Mouse (Mus musculus) midbrain, postnatal 0 days (tissue): ENCODE results near the gene Washc4. TPM values are rescaled to one million over a fixed set of nuclear protein-coding genes. Genes with fewer than 3 reads are reported as not detected.

Experiments used
- ATAC-seq: fragments of 200-750 bp; cut with Nextera tagmentation; 2 replicates; pipeline ENCODE4 v1.8.0; 2017; ENCODE audit warnings: moderate number of reproducible peaks, mild to moderate bottlenecking, moderate TSS enrichment, moderate library complexity; ENCODE audit not compliant: low FRiP score
- DNase-seq: peaks from one replicate; pipeline ENCODE4 v3.0.0-alpha.2; 2015; ENCODE audit warnings: low spot score
- H3K27ac ChIP-seq: fragments of 300-500 bp; sonication (generic); 2 replicates; pipeline ENCODE4 v1.5.1; 2014; ENCODE audit warnings: low read depth, mild to moderate bottlenecking, low read length, mixed read lengths
- H3K27me3 ChIP-seq: fragments of 300-500 bp; sonication (generic); 2 replicates; pipeline ENCODE4 v1.6.1; 2014; ENCODE audit warnings: low read length, control low read depth, mixed read lengths; ENCODE audit not compliant: insufficient read depth
- H3K36me3 ChIP-seq: fragments of 300-500 bp; sonication (generic); 2 replicates; pipeline ENCODE4 v1.6.1; 2014; ENCODE audit warnings: low read length, control low read depth, mixed read lengths; ENCODE audit not compliant: insufficient read depth
- H3K4me1 ChIP-seq: fragments of 300-500 bp; sonication (generic); 2 replicates; pipeline ENCODE4 v1.6.1; 2014; ENCODE audit warnings: mild to moderate bottlenecking, control low read depth, antibody characterized with exemption, low read length, mixed read lengths; ENCODE audit not compliant: insufficient read depth
- H3K4me2 ChIP-seq: fragments of 300-500 bp; sonication (generic); 2 replicates; pipeline ENCODE4 v1.6.1; 2014; ENCODE audit warnings: low read depth, mild to moderate bottlenecking, low read length, mixed read lengths; ENCODE audit not compliant: poor library complexity, severe bottlenecking
- H3K4me3 ChIP-seq: fragments of 300-500 bp; sonication (generic); 2 replicates; pipeline ENCODE4 v1.5.1; 2014; ENCODE audit warnings: low read depth, mild to moderate bottlenecking, low read length, moderate library complexity
- H3K9ac ChIP-seq: fragments of 300-500 bp; sonication (generic); replicated peaks from 2 replicates; pipeline ENCODE4 v1.6.1; 2014; ENCODE audit warnings: mild to moderate bottlenecking, low read length, moderate library complexity, mixed read lengths; ENCODE audit not compliant: poor library complexity, severe bottlenecking
- H3K9me3 ChIP-seq: fragments of 300-500 bp; sonication (generic); 2 replicates; pipeline ENCODE4 v1.6.1; 2016; ENCODE audit warnings: low read length, control low read depth
- CTCF ChIP-seq: IDR thresholded peaks from 2 replicates; pipeline ENCODE4 v1.5.1; 2016; ENCODE audit warnings: antibody characterized with exemption, mild to moderate bottlenecking
- WGBS: fragments of 180-500 bp; shearing (Covaris S2); extraction: QIAGEN DNeasy Blood & Tissue Kit; methylation state at CpG from one replicate; pipeline ENCODE4 v1.1.7; 2014; 5-methylcytosine and 5-hydroxymethylcytosine counted together
- polyA plus RNA-seq: library from polyadenylated mRNA; unstranded; fragments of >200 nt; fragmentation: Nextera tagmentation; extraction: Ambion mirVana; gene quantifications from 2 replicates; pipeline ENCODE4 v1.2.1, GENCODE M21; 2015
- total RNA-seq: library from RNA; depleted of rRNA; stranded (reverse); fragments of >200 nt; gene quantifications from 2 replicates; pipeline ENCODE4 v1.2.3, GENCODE M21; 2014; rRNA removed

The Washc4 gene
- total and polyA plus RNA-seq, 2 experiments from 2014 or later = 16.5 to 22.1 TPM

- peak; percentile 81 for DNase-seq
- ATAC-seq = peak; percentile 73; the same call in 1 of the 2 replicates
- no peak overlapping the region for H3K27ac ChIP-seq
- H3K9me3 ChIP-seq = no peaks in the 10 kb centered on the region
- H3K36me3 ChIP-seq = peaks cover 8% of the 10 kb centered on the region; the same call in 1 of the 2 replicates
- 37% methylated on average over 6 of the region's 6 CpGs for WGBS
- H3K4me2 ChIP-seq = no peak overlapping the region
- H3K9ac ChIP-seq = no peak overlapping the region
- no peak for TF ChIP-seq CTCF
- no peak overlapping the region for H3K4me3 ChIP-seq
- no peaks in the 10 kb centered on the region for H3K27me3 ChIP-seq
- H3K4me1 ChIP-seq = no peaks in the 10 kb centered on the region
Observed at GRCm38 (mm10) chr10:83637295-83637694, 93.7 kb downstream of the Washc4 start.

GRCm38 (mm10) chr10:83639881-83640386, 96.4 kb downstream of the Washc4 start:
- Histone ChIP-seq H3K36me3 (peaks cover 8% of the 10 kb centered on the region; the same call in 1 of the 2 replicates), H3K27ac (no peak overlapping the region), H3K4me2 (no peak overlapping the region), H3K4me3 (no peak overlapping the region), H3K4me1 (no peaks in the 10 kb centered on the region; the same call in 1 of the 2 replicates), H3K9ac (no peak overlapping the region), H3K9me3 (no peaks in the 10 kb centered on the region), H3K27me3 (no peaks in the 10 kb centered on the region)
- DNase-seq = peak; percentile 36
- TF ChIP-seq CTCF = no peak
- ATAC-seq = no peak
- 67% methylated on average over 10 of the region's 10 CpGs for WGBS

GRCm38 (mm10) chr10:83641641-83642040, 98.1 kb downstream of the Washc4 start:
- TF ChIP-seq CTCF = no peak
- no peak for DNase-seq
- Histone ChIP-seq H3K4me2 (no peak overlapping the region), H3K27me3 (no peaks in the 10 kb centered on the region), H3K36me3 (peaks cover 8% of the 10 kb centered on the region; the same call in 1 of the 2 replicates), H3K27ac (no peak overlapping the region), H3K4me3 (no peak overlapping the region), H3K4me1 (no peaks in the 10 kb centered on the region; the same call in 1 of the 2 replicates), H3K9ac (no peak overlapping the region), H3K9me3 (no peaks in the 10 kb centered on the region)
- WGBS = 79% methylated on average over 3 of the region's 3 CpGs
- ATAC-seq = no peak

GRCm38 (mm10) chr10:83644167-83644566, 100.6 kb downstream of the Washc4 start:
- no peaks in the 10 kb centered on the region for H3K27me3 ChIP-seq
- no peak overlapping the region for H3K4me2 ChIP-seq
- H3K9me3 ChIP-seq = no peaks in the 10 kb centered on the region
- no peak for TF ChIP-seq CTCF
- no peak overlapping the region for H3K4me3 ChIP-seq
- peaks cover under 1% of the 10 kb centered on the region; the same call in 1 of the 2 replicates for H3K4me1 ChIP-seq
- WGBS = 83% methylated on average over 8 of the region's 8 CpGs
- H3K36me3 ChIP-seq = peaks cover 4% of the 10 kb centered on the region; the same call in 1 of the 2 replicates
- H3K27ac ChIP-seq = no peak overlapping the region
- ATAC-seq = no peak
- no peak overlapping the region for H3K9ac ChIP-seq
- DNase-seq = no peak

GRCm38 (mm10) chr10:83644865-83645715, 101.5 kb downstream of the Washc4 start:
- no peak for TF ChIP-seq CTCF
- Histone ChIP-seq H3K4me1 (peaks cover 3% of the 10 kb centered on the region), H3K9ac (no peak overlapping the region), H3K36me3 (no peaks in the 10 kb centered on the region), H3K27me3 (no peaks in the 10 kb centered on the region), H3K9me3 (no peaks in the 10 kb centered on the region), H3K4me3 (no peak overlapping the region), H3K27ac (peak overlapping the region; percentile 13; the same call in 1 of the 2 replicates), H3K4me2 (no peak overlapping the region; the same call in 1 of the 2 replicates)
- no peak for ATAC-seq
- WGBS = 55% methylated on average over 16 of the region's 16 CpGs
- peak; percentile 26 for DNase-seq

- Histone ChIP-seq H3K4me1 (peaks cover 3% of the 10 kb centered on the region), H3K9me3 (no peaks in the 10 kb centered on the region), H3K36me3 (no peaks in the 10 kb centered on the region), H3K4me3 (no peak overlapping the region), H3K27me3 (no peaks in the 10 kb centered on the region), H3K27ac (no peak overlapping the region), H3K4me2 (no peak overlapping the region), H3K9ac (no peak overlapping the region)
- 86% methylated on average over 3 of the region's 3 CpGs for WGBS
- DNase-seq = no peak
- no peak for ATAC-seq
- TF ChIP-seq CTCF = no peak
Observed at GRCm38 (mm10) chr10:83645716-83645990, 102.1 kb downstream of the Washc4 start.

Other genes starting within 250 kb of the Washc4 start
- gene Slc41a2, start 205.9 kb upstream of the Washc4 start, total RNA-seq = 42.0 TPM in 2 replicates
- 10.0 and 11.9 TPM in 2 replicates for gene Slc41a2, start 205.9 kb upstream of the Washc4 start, polyA plus RNA-seq
- gene D10Wsu102e, start 183.5 kb upstream of the Washc4 start, total RNA-seq = 2.4 and 3.4 TPM in 2 replicates
- gene D10Wsu102e, start 183.5 kb upstream of the Washc4 start, polyA plus RNA-seq = 0.49 and 0.59 TPM in 2 replicates
- gene Aldh1l2, start 9.6 kb upstream of the Washc4 start, total RNA-seq = 21.5 and 27.4 TPM in 2 replicates
- 8.7 and 10.8 TPM in 2 replicates for gene Aldh1l2, start 9.6 kb upstream of the Washc4 start, polyA plus RNA-seq
- 54.5 and 57.4 TPM in 2 replicates for gene Appl2, start 105.0 kb downstream of the Washc4 start, total RNA-seq
- gene Appl2, start 105.0 kb downstream of the Washc4 start, polyA plus RNA-seq = 40.7 and 42.1 TPM in 2 replicates
- 52.4 and 63.7 TPM in 2 replicates for gene 1500009L16Rik, start 179.1 kb downstream of the Washc4 start, total RNA-seq
- 122 and 136 TPM in 2 replicates for gene 1500009L16Rik, start 179.1 kb downstream of the Washc4 start, polyA plus RNA-seq